22 mouse cellular contexts compared by ENCODE assay signal in genomic region chr12:100794450-100795230, GRCm38 (mm10). TPM values are rescaled to one million over a fixed set of nuclear protein-coding genes. Genes with fewer than 3 reads are reported as not detected.
A peak's percentile ranks its signal among the peaks of the same experiment; 100 is the strongest.
DNase-seq lines count a peak whose midpoint lies in the region; ATAC-seq and TF ChIP-seq lines count a peak whose summit lies in the region.
"Had no signal": no experiment of that assay in that cellular context is flagged by ENCODE, and none has a peak within 500 bp of the region (broad histone marks: within the 10 kb centered on the region; RNA-seq: fewer than 3 reads in every experiment).

No protein-coding gene starts in this region.

- DNase-seq in heart, adult 11 months = peak; percentile 85
- no peak for DNase-seq in heart, adult 18-20 months
- DNase-seq in hindbrain, postnatal 0 days (ENCODE audit: low spot score) = no peak
- DNase-seq in gastrocnemius, adult 18-20 months (ENCODE audit: low spot score) = no peak
- DNase-seq: adrenal gland, postnatal 25 days; cerebellum, adult 2 months; heart, postnatal 4 days; layer of hippocampus, adult 9-11 months; lung, adult 18-20 months; lung, postnatal 36 days; right cerebral cortex, postnatal 14 days; thymus, postnatal 14 days had no signal

- no peak overlapping the region for H3K4me3 ChIP-seq in intestine, embryonic 16.5 days (ENCODE audit: low read length)
- no peak overlapping the region for H3K4me3 ChIP-seq in kidney, embryonic 16.5 days (ENCODE audit: low read length)
- no peak overlapping the region for H3K4me3 ChIP-seq in small intestine, adult 2 months (ENCODE audit: low read depth, low read length)
- H3K4me3 ChIP-seq in forebrain, embryonic 12.5 days (replicated peaks) = no peak overlapping the region
- no peak overlapping the region for H3K4me3 ChIP-seq in hindbrain, postnatal 0 days (ENCODE audit: low read length)
- H3K4me3 ChIP-seq: heart, embryonic 13.5 days; midbrain, embryonic 12.5 days; neural tube, embryonic 13.5 days had no signal

- no peak for TF ChIP-seq CTCF in small intestine, adult 2 months (IDR thresholded peaks at IDR 0.05; ENCODE audit: extremely low read depth, insufficient read length, insufficient replicate concordance, low read depth, low read length)
- TF ChIP-seq CTCF in hindbrain, postnatal 0 days (IDR thresholded peaks at IDR 0.05; ENCODE audit: low read depth) = no peak

- no peaks in the 10 kb centered on the region for H3K9me3 ChIP-seq in intestine, embryonic 16.5 days (ENCODE audit: control insufficient read depth, low read length)
- H3K9me3 ChIP-seq in kidney, embryonic 16.5 days (ENCODE audit: low read length) = no peaks in the 10 kb centered on the region
- H3K9me3 ChIP-seq in forebrain, embryonic 12.5 days = no peaks in the 10 kb centered on the region
- no peaks in the 10 kb centered on the region for H3K9me3 ChIP-seq in hindbrain, postnatal 0 days (ENCODE audit: low read length)
- H3K9me3 ChIP-seq: heart, embryonic 13.5 days; midbrain, embryonic 12.5 days; neural tube, embryonic 13.5 days had no signal

- TF ChIP-seq POLR2A in small intestine, adult 2 months (IDR thresholded peaks at IDR 0.05; ENCODE audit: low read depth, low read length) = no peak

- H3K27ac ChIP-seq in intestine, embryonic 16.5 days (ENCODE audit: low read length) = no peak overlapping the region
- no peak overlapping the region for H3K27ac ChIP-seq in kidney, embryonic 16.5 days (ENCODE audit: low read length)
- peak overlapping the region; percentile 91 for H3K27ac ChIP-seq in small intestine, adult 2 months (ENCODE audit: insufficient read depth, low read depth, low read length)
- no peak overlapping the region for H3K27ac ChIP-seq in forebrain, embryonic 12.5 days
- H3K27ac ChIP-seq in hindbrain, postnatal 0 days = no peak overlapping the region
- H3K27ac ChIP-seq: heart, embryonic 13.5 days; midbrain, embryonic 12.5 days; neural tube, embryonic 13.5 days; stomach, postnatal 0 days had no signal

- H3K36me3 ChIP-seq in intestine, embryonic 16.5 days (ENCODE audit: control insufficient read depth, insufficient read depth, low read length) = no peaks in the 10 kb centered on the region
- H3K36me3 ChIP-seq in kidney, embryonic 16.5 days (ENCODE audit: insufficient read depth, low read length) = no peaks in the 10 kb centered on the region
- H3K36me3 ChIP-seq in small intestine, adult 2 months (ENCODE audit: control insufficient read depth, insufficient read depth, low read length) = 0 out of 2 replicates have a peak, but pooled peaks cover 2% of the 10 kb centered on the region
- H3K36me3 ChIP-seq in forebrain, embryonic 12.5 days (replicated peaks) = no peaks in the 10 kb centered on the region
- H3K36me3 ChIP-seq in hindbrain, postnatal 0 days (ENCODE audit: insufficient read depth, low read length) = no peaks in the 10 kb centered on the region
- H3K36me3 ChIP-seq: heart, embryonic 13.5 days; midbrain, embryonic 12.5 days; neural tube, embryonic 13.5 days had no signal

- no peak overlapping the region for H3K4me2 ChIP-seq in intestine, embryonic 16.5 days (ENCODE audit: low read depth, low read length)
- H3K4me2 ChIP-seq in kidney, embryonic 16.5 days (replicated peaks; ENCODE audit: low read depth, low read length) = no peak overlapping the region
- H3K4me2 ChIP-seq in forebrain, embryonic 12.5 days = no peak overlapping the region
- no peak overlapping the region for H3K4me2 ChIP-seq in hindbrain, postnatal 0 days (ENCODE audit: low read depth, low read length)
- H3K4me2 ChIP-seq: heart, embryonic 13.5 days; midbrain, embryonic 12.5 days; neural tube, embryonic 13.5 days had no signal

- WGBS in intestine, embryonic 16.5 days = 54% methylated on average over 7 of the region's 7 CpGs
- 40% methylated on average over 7 of the region's 7 CpGs for WGBS in kidney, embryonic 16.5 days
- 28% methylated on average over 7 of the region's 7 CpGs for WGBS in small intestine, adult 2 months
- WGBS in forebrain, embryonic 12.5 days = 60% methylated on average over 7 of the region's 7 CpGs
- WGBS in hindbrain, postnatal 0 days = 65% methylated on average over 7 of the region's 7 CpGs

- no peak overlapping the region for H3K9ac ChIP-seq in intestine, embryonic 16.5 days (ENCODE audit: low read depth, low read length)
- no peak overlapping the region for H3K9ac ChIP-seq in kidney, embryonic 16.5 days (replicated peaks; ENCODE audit: low read length)
- H3K9ac ChIP-seq in forebrain, embryonic 12.5 days = no peak overlapping the region
- H3K9ac ChIP-seq in hindbrain, postnatal 0 days (replicated peaks; ENCODE audit: low read length) = no peak overlapping the region
- H3K9ac ChIP-seq: heart, embryonic 13.5 days; midbrain, embryonic 12.5 days; neural tube, embryonic 13.5 days had no signal

- H3K4me1 ChIP-seq in intestine, embryonic 16.5 days (ENCODE audit: control insufficient read depth, insufficient read depth, low read length) = 0 out of 2 replicates have a peak, but pooled peaks cover 4% of the 10 kb centered on the region
- no peaks in the 10 kb centered on the region for H3K4me1 ChIP-seq in kidney, embryonic 16.5 days (ENCODE audit: insufficient read depth, low read length)
- peaks cover 36% of the 10 kb centered on the region; the same call in 1 of the 2 replicates for H3K4me1 ChIP-seq in small intestine, adult 2 months (ENCODE audit: control insufficient read depth, insufficient read depth, insufficient read length, low read length)
- H3K4me1 ChIP-seq in forebrain, embryonic 12.5 days = no peaks in the 10 kb centered on the region
- H3K4me1 ChIP-seq in hindbrain, postnatal 0 days (ENCODE audit: insufficient read depth, low read length) = no peaks in the 10 kb centered on the region
- H3K4me1 ChIP-seq: midbrain, embryonic 12.5 days; neural tube, embryonic 13.5 days had no signal

- H3K27me3 ChIP-seq in intestine, embryonic 16.5 days (replicated peaks; ENCODE audit: control insufficient read depth, insufficient read depth, low read length) = no peaks in the 10 kb centered on the region
- no peaks in the 10 kb centered on the region for H3K27me3 ChIP-seq in kidney, embryonic 16.5 days (ENCODE audit: insufficient read depth, low read length)
- H3K27me3 ChIP-seq in small intestine, adult 2 months (ENCODE audit: control insufficient read depth, insufficient read depth, low read length) = no peaks in the 10 kb centered on the region
- no peaks in the 10 kb centered on the region for H3K27me3 ChIP-seq in forebrain, embryonic 12.5 days
- H3K27me3 ChIP-seq in hindbrain, postnatal 0 days (ENCODE audit: insufficient read depth, low read length) = no peaks in the 10 kb centered on the region
- H3K27me3 ChIP-seq: CH12.LX; heart, embryonic 13.5 days; midbrain, embryonic 12.5 days; neural tube, embryonic 13.5 days had no signal

- 0 out of 2 replicates have a peak, but pooled peaks have one; percentile 19 for ATAC-seq in intestine, embryonic 16.5 days
- ATAC-seq in kidney, embryonic 16.5 days (ENCODE audit: low FRiP score, low TSS enrichment) = peak; percentile 77; the same call in 1 of the 2 replicates
- no peak for ATAC-seq in forebrain, embryonic 12.5 days (ENCODE audit: low FRiP score)
- no peak for ATAC-seq in hindbrain, postnatal 0 days
- ATAC-seq: activated CD4-positive, CD25-positive, alpha-beta regulatory T cell, adult 4 months had no signal

RNA-seq across cellular contexts. Expression of gene Dglucy, which starts 15.8 kb away (rescaled TPM):
- 10 to 100 TPM; 50.6 to 61.7 TPM for total RNA-seq in heart, adult 18-20 months (2021)
- polyA plus RNA-seq in intestine, embryonic 16.5 days (2015; fragmentation: Nextera tagmentation; extraction: Ambion mirVana) = 2.6 TPM in 2 replicates
- 3.9 and 4.1 TPM in 2 replicates for polyA plus RNA-seq in kidney, embryonic 16.5 days (2015; fragmentation: Nextera tagmentation; extraction: Ambion mirVana)
- polyA plus RNA-seq in small intestine, adult 2 months (2012; rRNA removed) = 14.6 and 21.8 TPM in 2 replicates
- 1.4 and 2.7 TPM in 2 replicates for polyA plus RNA-seq in forebrain, embryonic 12.5 days (2016; fragmentation: Nextera tagmentation; extraction: Ambion mirVana)
- 3.8 and 4.8 TPM in 2 replicates for total RNA-seq in hindbrain, postnatal 0 days (2014; rRNA removed)
- polyA plus RNA-seq in hindbrain, postnatal 0 days (2015; fragmentation: Nextera tagmentation; extraction: Ambion mirVana) = 3.3 and 3.4 TPM in 2 replicates
- total RNA-seq in gastrocnemius, adult 18-20 months (2021) = 10 to 100 TPM; 30.5 to 32.2 TPM

Comparison
In these comparisons a context has a peak if more than half of its experiments do, and no peak if none do; other contexts are left out.
1. ATAC-seq: peak in intestine, embryonic 16.5 days (single experiment) and kidney, embryonic 16.5 days (single experiment); none in forebrain, embryonic 12.5 days (single experiment) and hindbrain, postnatal 0 days (single experiment).